Mouse (Mus musculus): ENCODE data around the gene Gm960. TPM values are rescaled to one million over a fixed set of nuclear protein-coding genes. Genes with fewer than 3 reads are reported as not detected.

Gm960 gene
- total and polyA plus RNA-seq, 3 experiments = 0.93 TPM; not detected in 2

- peaks cover 6% of the 10 kb centered on the region; the same call in 1 of the 2 replicates for H3K27me3 ChIP-seq (ENCODE audit: insufficient read depth, low read length)
- no peak for TF ChIP-seq GATA2 (IDR thresholded peaks at IDR 0.05; ENCODE audit: borderline replicate concordance, low read depth, low read length)
- no peak for TF ChIP-seq TAL1 (conservative IDR thresholded peaks at IDR 0.05; ENCODE audit: low read depth, low read length)
- no peak for TF ChIP-seq GATA1 (IDR thresholded peaks at IDR 0.05; ENCODE audit: borderline replicate concordance, low read length)
- no peak for TF ChIP-seq CTCF (IDR thresholded peaks at IDR 0.05; ENCODE audit: low read depth, low read length)
- TF ChIP-seq POLR2AphosphoS5 (IDR thresholded peaks at IDR 0.05; ENCODE audit: insufficient replicate concordance, low read depth, low read length) = no peak
- DNase-seq (ENCODE audit: low spot score) (no peak), ATAC-seq (ENCODE audit: extremely low read depth, insufficient number of reproducible peaks, low FRiP score, poor library complexity, severe bottlenecking) (no peak)
- no peaks in the 10 kb centered on the region for H3K9me3 ChIP-seq (replicated peaks)
- H3K4me3 ChIP-seq (ENCODE audit: low read depth, low read length) = no peak overlapping the region
- H3K36me3 ChIP-seq (replicated peaks) = peaks cover 26% of the 10 kb centered on the region
- H3K4me1 ChIP-seq (ENCODE audit: insufficient read depth, low read depth, low read length) = no peaks in the 10 kb centered on the region
Measured at GRCm38 (mm10) chr19:4743524-4743923, 45.1 kb upstream of the Gm960 start.

GRCm38 (mm10) chr19:4742229-4742628 is 43.8 kb upstream of the Gm960 start:
- Histone ChIP-seq H3K4me1 (ENCODE audit: insufficient read depth, low read depth, low read length) (no peaks in the 10 kb centered on the region), H3K4me3 (ENCODE audit: low read depth, low read length) (no peak overlapping the region), H3K36me3 (replicated peaks) (peaks cover 18% of the 10 kb centered on the region), H3K9me3 (replicated peaks) (no peaks in the 10 kb centered on the region), H3K27me3 (ENCODE audit: insufficient read depth, low read length) (peaks cover 13% of the 10 kb centered on the region; the same call in 1 of the 2 replicates)
- ATAC-seq (ENCODE audit: extremely low read depth, insufficient number of reproducible peaks, low FRiP score, poor library complexity, severe bottlenecking) = no peak
- no peak for DNase-seq (ENCODE audit: low spot score)
- TF ChIP-seq GATA2 (IDR thresholded peaks at IDR 0.05; ENCODE audit: borderline replicate concordance, low read depth, low read length) = no peak
- TF ChIP-seq POLR2AphosphoS5 (IDR thresholded peaks at IDR 0.05; ENCODE audit: insufficient replicate concordance, low read depth, low read length) = no peak
- no peak for TF ChIP-seq TAL1 (conservative IDR thresholded peaks at IDR 0.05; ENCODE audit: low read depth, low read length)
- TF ChIP-seq CTCF (IDR thresholded peaks at IDR 0.05; ENCODE audit: low read depth, low read length) = no peak
- TF ChIP-seq GATA1 (IDR thresholded peaks at IDR 0.05; ENCODE audit: borderline replicate concordance, low read length) = no peak

DNA sequence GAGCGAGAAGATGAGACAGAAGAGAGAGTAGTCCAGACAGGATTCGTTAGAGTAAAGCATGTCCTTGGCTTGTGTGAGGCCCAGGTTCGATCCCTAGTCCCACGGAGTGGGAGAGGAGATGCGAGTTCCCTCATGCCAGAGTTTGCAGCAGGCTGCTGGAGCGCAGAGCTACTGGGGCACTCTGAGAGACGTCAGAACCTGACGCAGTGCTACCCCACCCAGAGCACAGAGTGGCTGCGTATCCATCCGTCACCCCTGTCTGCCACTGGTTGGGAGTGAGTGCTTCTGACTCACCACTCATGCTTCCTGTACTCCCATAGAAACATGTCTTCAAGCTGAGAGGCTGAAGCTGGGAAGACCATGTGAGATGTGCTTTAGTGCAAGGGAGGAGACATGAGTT is 43.0 kb upstream of the Gm960 start:
- no peaks in the 10 kb centered on the region for H3K9me3 ChIP-seq (replicated peaks)
- H3K4me3 ChIP-seq (ENCODE audit: low read depth, low read length) = no peak overlapping the region
- H3K36me3 ChIP-seq (replicated peaks) = peaks cover 15% of the 10 kb centered on the region
- TF ChIP-seq TAL1 (conservative IDR thresholded peaks at IDR 0.05; ENCODE audit: low read depth, low read length) (no peak), GATA2 (IDR thresholded peaks at IDR 0.05; ENCODE audit: borderline replicate concordance, low read depth, low read length) (no peak), POLR2AphosphoS5 (IDR thresholded peaks at IDR 0.05; ENCODE audit: insufficient replicate concordance, low read depth, low read length) (no peak), GATA1 (IDR thresholded peaks at IDR 0.05; ENCODE audit: borderline replicate concordance, low read length) (no peak), CTCF (IDR thresholded peaks at IDR 0.05; ENCODE audit: low read depth, low read length) (no peak)
- H3K4me1 ChIP-seq (ENCODE audit: insufficient read depth, low read depth, low read length) = no peaks in the 10 kb centered on the region
- H3K27me3 ChIP-seq (ENCODE audit: insufficient read depth, low read length) = peaks cover 15% of the 10 kb centered on the region; the same call in 1 of the 2 replicates
- DNase-seq (ENCODE audit: low spot score) = no peak
- ATAC-seq (ENCODE audit: extremely low read depth, insufficient number of reproducible peaks, low FRiP score, poor library complexity, severe bottlenecking) = no peak

GRCm38 (mm10) chr19:4739762-4740161 is 41.3 kb upstream of the Gm960 start:
- TF ChIP-seq CTCF (IDR thresholded peaks at IDR 0.05; ENCODE audit: low read depth, low read length) (no peak), GATA2 (IDR thresholded peaks at IDR 0.05; ENCODE audit: borderline replicate concordance, low read depth, low read length) (no peak), GATA1 (IDR thresholded peaks at IDR 0.05; ENCODE audit: borderline replicate concordance, low read length) (no peak), TAL1 (conservative IDR thresholded peaks at IDR 0.05; ENCODE audit: low read depth, low read length) (no peak), POLR2AphosphoS5 (IDR thresholded peaks at IDR 0.05; ENCODE audit: insufficient replicate concordance, low read depth, low read length) (no peak)

GRCm38 (mm10) chr19:4739053-4739452 is 40.6 kb upstream of the Gm960 start:
- no peak for TF ChIP-seq POLR2AphosphoS5 (IDR thresholded peaks at IDR 0.05; ENCODE audit: insufficient replicate concordance, low read depth, low read length)
- no peak for TF ChIP-seq GATA1 (IDR thresholded peaks at IDR 0.05; ENCODE audit: borderline replicate concordance, low read length)
- TF ChIP-seq TAL1 (conservative IDR thresholded peaks at IDR 0.05; ENCODE audit: low read depth, low read length) = no peak
- TF ChIP-seq GATA2 (IDR thresholded peaks at IDR 0.05; ENCODE audit: borderline replicate concordance, low read depth, low read length) = no peak
- TF ChIP-seq CTCF (IDR thresholded peaks at IDR 0.05; ENCODE audit: low read depth, low read length) = no peak
- DNase-seq (ENCODE audit: low spot score) (no peak), ATAC-seq (ENCODE audit: extremely low read depth, insufficient number of reproducible peaks, low FRiP score, poor library complexity, severe bottlenecking) (no peak)
- H3K36me3 ChIP-seq (replicated peaks) = peaks cover 3% of the 10 kb centered on the region
- H3K4me3 ChIP-seq (ENCODE audit: low read depth, low read length) = no peak overlapping the region
- H3K9me3 ChIP-seq (replicated peaks) = no peaks in the 10 kb centered on the region
- no peaks in the 10 kb centered on the region for H3K4me1 ChIP-seq (ENCODE audit: insufficient read depth, low read depth, low read length)
- peaks cover 22% of the 10 kb centered on the region; the same call in 1 of the 2 replicates for H3K27me3 ChIP-seq (ENCODE audit: insufficient read depth, low read length)

More at GRCm38 (mm10) chr19:4739762-4740161, 41.3 kb upstream of the Gm960 start:
- peaks cover 15% of the 10 kb centered on the region; the same call in 1 of the 2 replicates for H3K27me3 ChIP-seq (ENCODE audit: insufficient read depth, low read length)
- H3K9me3 ChIP-seq (replicated peaks) = no peaks in the 10 kb centered on the region
- H3K4me1 ChIP-seq (ENCODE audit: insufficient read depth, low read depth, low read length) = no peaks in the 10 kb centered on the region
- H3K4me3 ChIP-seq (ENCODE audit: low read depth, low read length) = no peak overlapping the region
- no peak for DNase-seq (ENCODE audit: low spot score)
- no peak for ATAC-seq (ENCODE audit: extremely low read depth, insufficient number of reproducible peaks, low FRiP score, poor library complexity, severe bottlenecking)
- peaks cover 7% of the 10 kb centered on the region for H3K36me3 ChIP-seq (replicated peaks)

DNA sequence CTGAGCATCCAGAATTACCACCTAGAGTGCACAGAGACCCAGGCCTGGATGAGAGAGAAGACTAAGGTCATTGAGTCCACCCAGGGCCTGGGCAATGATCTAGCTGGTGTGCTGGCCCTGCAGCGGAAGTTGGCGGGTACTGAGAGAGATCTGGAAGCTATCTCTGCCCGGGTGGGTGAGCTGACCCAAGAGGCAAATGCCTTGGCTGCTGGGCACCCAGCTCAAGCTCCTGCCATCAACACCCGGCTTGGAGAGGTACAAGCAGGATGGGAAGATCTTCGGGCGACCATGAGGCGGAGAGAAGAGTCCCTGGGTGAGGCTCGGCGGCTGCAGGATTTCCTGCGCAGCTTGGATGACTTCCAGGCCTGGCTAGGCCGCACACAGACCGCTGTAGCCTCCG is 39.4 kb upstream of the Gm960 start:
- DNase-seq (ENCODE audit: low spot score) (no peak), ATAC-seq (ENCODE audit: extremely low read depth, insufficient number of reproducible peaks, low FRiP score, poor library complexity, severe bottlenecking) (no peak)
- H3K27me3 ChIP-seq (ENCODE audit: insufficient read depth, low read length) = peaks cover 28% of the 10 kb centered on the region; the same call in 1 of the 2 replicates
- no peaks in the 10 kb centered on the region for H3K9me3 ChIP-seq (replicated peaks)
- no peaks in the 10 kb centered on the region for H3K4me1 ChIP-seq (ENCODE audit: insufficient read depth, low read depth, low read length)
- TF ChIP-seq TAL1 (conservative IDR thresholded peaks at IDR 0.05; ENCODE audit: low read depth, low read length) (no peak), POLR2AphosphoS5 (IDR thresholded peaks at IDR 0.05; ENCODE audit: insufficient replicate concordance, low read depth, low read length) (no peak), GATA1 (IDR thresholded peaks at IDR 0.05; ENCODE audit: borderline replicate concordance, low read length) (no peak), GATA2 (IDR thresholded peaks at IDR 0.05; ENCODE audit: borderline replicate concordance, low read depth, low read length) (no peak), CTCF (IDR thresholded peaks at IDR 0.05; ENCODE audit: low read depth, low read length) (no peak)
- H3K36me3 ChIP-seq (replicated peaks) = no peaks in the 10 kb centered on the region
- no peak overlapping the region for H3K4me3 ChIP-seq (ENCODE audit: low read depth, low read length)
